Mouse (Mus musculus) hindbrain, embryonic 11.5 days (tissue): Measurements from ENCODE around the gene Dkkl1. TPM values are rescaled to one million over a fixed set of nuclear protein-coding genes. Genes with fewer than 3 reads are reported as not detected.

Source experiments
- ATAC-seq: fragments of 200-750 bp; cut with Nextera tagmentation; 2 replicates; pipeline ENCODE4 v1.8.0; 2017; ENCODE audit warnings: mild to moderate bottlenecking, moderate TSS enrichment, moderate library complexity; ENCODE audit not compliant: low FRiP score
- DNase-seq: peaks from one replicate; pipeline ENCODE4 v3.0.0-alpha.2; 2015; ENCODE audit warnings: low spot score
- H3K27ac ChIP-seq: fragments of 300-500 bp; sonication (generic); 2 replicates; pipeline ENCODE4 v1.5.1; 2014; ENCODE audit warnings: mild to moderate bottlenecking, low read depth, low read length
- H3K27me3 ChIP-seq: fragments of 300-500 bp; sonication (generic); 2 replicates; pipeline ENCODE4 v1.6.1; 2014; ENCODE audit warnings: mild to moderate bottlenecking, low read length, moderate library complexity, mixed read lengths; ENCODE audit not compliant: control insufficient read depth, insufficient read depth
- H3K36me3 ChIP-seq: fragments of 300-500 bp; sonication (generic); 2 replicates; pipeline ENCODE4 v1.6.1; 2014; ENCODE audit warnings: mild to moderate bottlenecking, low read length, moderate library complexity, mixed read lengths; ENCODE audit not compliant: control insufficient read depth, insufficient read depth
- H3K4me1 ChIP-seq: fragments of 300-500 bp; sonication (generic); replicated peaks from 2 replicates; pipeline ENCODE4 v1.6.1; 2014; ENCODE audit warnings: low read length, mixed read lengths; ENCODE audit not compliant: control insufficient read depth, insufficient read depth
- H3K4me2 ChIP-seq: fragments of 300-500 bp; sonication (generic); replicated peaks from 2 replicates; pipeline ENCODE4 v1.6.1; 2014; ENCODE audit warnings: mild to moderate bottlenecking, low read depth, low read length
- H3K4me3 ChIP-seq: fragments of 300-500 bp; sonication (generic); 2 replicates; pipeline ENCODE4 v1.5.1; 2014; ENCODE audit warnings: low read depth, low read length
- H3K9ac ChIP-seq: fragments of 300-500 bp; sonication (generic); 2 replicates; pipeline ENCODE4 v1.6.1; 2014; ENCODE audit warnings: low read depth, low read length
- H3K9me3 ChIP-seq: fragments of 300-500 bp; sonication (generic); 2 replicates; pipeline ENCODE4 v1.6.1; 2016; ENCODE audit warnings: low read length; ENCODE audit not compliant: control insufficient read depth
- WGBS: fragments of 180-500 bp; shearing (Covaris S2); extraction: QIAGEN DNeasy Blood & Tissue Kit; methylation state at CpG from one replicate; pipeline ENCODE4 v1.1.7; 2014; 5-methylcytosine and 5-hydroxymethylcytosine counted together
- polyA plus RNA-seq: library from polyadenylated mRNA; unstranded; fragments of >200 nt; fragmentation: Nextera tagmentation; extraction: Ambion mirVana; gene quantifications from 2 replicates; pipeline ENCODE4 v1.2.1, GENCODE M21; 2014

Dkkl1 gene
- polyA plus RNA-seq, 1 experiment from 2014 or later: 1.6 TPM

GRCm38 (mm10) chr7:45232716-45233465 is 20.9 kb upstream of the Dkkl1 start:
- Histone ChIP-seq H3K36me3 (peaks cover 26% of the 10 kb centered on the region), H3K4me3 (no peak overlapping the region), H3K9ac (no peak overlapping the region), H3K9me3 (no peaks in the 10 kb centered on the region), H3K4me1 (peaks cover 7% of the 10 kb centered on the region), H3K27ac (peak overlapping the region; percentile 0; the same call in 1 of the 2 replicates), H3K4me2 (no peak overlapping the region), H3K27me3 (no peaks in the 10 kb centered on the region)
- ATAC-seq (no peak), DNase-seq (peak; percentile 19)
- WGBS: 70% methylated on average over 13 of the region's 13 CpGs

- H3K4me3 ChIP-seq: no peak overlapping the region
- no peak for DNase-seq
- no peak overlapping the region for H3K4me2 ChIP-seq
- no peak overlapping the region for H3K27ac ChIP-seq
- 88% methylated on average over 11 of the region's 11 CpGs for WGBS
- H3K36me3 ChIP-seq: peaks cover 29% of the 10 kb centered on the region
- no peak overlapping the region for H3K9ac ChIP-seq
- no peaks in the 10 kb centered on the region for H3K27me3 ChIP-seq
- no peaks in the 10 kb centered on the region for H3K9me3 ChIP-seq
- no peak for ATAC-seq
- H3K4me1 ChIP-seq: peaks cover 7% of the 10 kb centered on the region
Observed at GRCm38 (mm10) chr7:45231941-45232340, 20.0 kb upstream of the Dkkl1 start.

- Histone ChIP-seq H3K27me3 (no peaks in the 10 kb centered on the region), H3K4me2 (no peak overlapping the region), H3K4me1 (peaks cover 7% of the 10 kb centered on the region), H3K27ac (no peak overlapping the region), H3K9ac (no peak overlapping the region), H3K36me3 (peaks cover 32% of the 10 kb centered on the region), H3K9me3 (no peaks in the 10 kb centered on the region), H3K4me3 (no peak overlapping the region)
- DNase-seq: no peak
- no peak for ATAC-seq
- 86% methylated on average over 12 of the region's 12 CpGs for WGBS
Observed at GRCm38 (mm10) chr7:45231192-45231591, 19.2 kb upstream of the Dkkl1 start.

- Histone ChIP-seq H3K27me3 (no peaks in the 10 kb centered on the region), H3K36me3 (peaks cover 34% of the 10 kb centered on the region), H3K4me3 (no peak overlapping the region), H3K9me3 (no peaks in the 10 kb centered on the region), H3K4me2 (no peak overlapping the region), H3K4me1 (peaks cover 7% of the 10 kb centered on the region), H3K27ac (no peak overlapping the region), H3K9ac (no peak overlapping the region)
- DNase-seq: no peak
- no peak for ATAC-seq
- WGBS: 87% methylated on average over 7 of the region's 7 CpGs
Observed at GRCm38 (mm10) chr7:45229459-45230203, 17.7 kb upstream of the Dkkl1 start.

GRCm38 (mm10) chr7:45229046-45229445 is 17.1 kb upstream of the Dkkl1 start:
- no peak for DNase-seq
- no peaks in the 10 kb centered on the region for H3K9me3 ChIP-seq
- peaks cover 3% of the 10 kb centered on the region for H3K4me1 ChIP-seq
- ATAC-seq: no peak
- H3K27ac ChIP-seq: no peak overlapping the region
- no peak overlapping the region for H3K4me2 ChIP-seq
- H3K36me3 ChIP-seq: peaks cover 34% of the 10 kb centered on the region
- H3K9ac ChIP-seq: no peak overlapping the region
- H3K4me3 ChIP-seq: no peak overlapping the region
- no peaks in the 10 kb centered on the region for H3K27me3 ChIP-seq
- 93% methylated on average over 8 of the region's 8 CpGs for WGBS

- no peaks in the 10 kb centered on the region for H3K9me3 ChIP-seq
- peaks cover 34% of the 10 kb centered on the region for H3K36me3 ChIP-seq
- no peak overlapping the region for H3K4me3 ChIP-seq
- DNase-seq (no peak), ATAC-seq (no peak)
- H3K4me1 ChIP-seq: no peaks in the 10 kb centered on the region; the same call in 1 of the 2 replicates
- WGBS: 96% methylated on average over 18 of the region's 18 CpGs
- no peaks in the 10 kb centered on the region for H3K27me3 ChIP-seq
- H3K4me2 ChIP-seq: no peak overlapping the region
- H3K9ac ChIP-seq: no peak overlapping the region
- no peak overlapping the region for H3K27ac ChIP-seq
Observed at GRCm38 (mm10) chr7:45228548-45228947, 16.6 kb upstream of the Dkkl1 start.

GRCm38 (mm10) chr7:45226421-45226820 is 14.5 kb upstream of the Dkkl1 start:
- WGBS: 99% methylated on average over 5 of the region's 5 CpGs
- Histone ChIP-seq H3K9me3 (no peaks in the 10 kb centered on the region), H3K9ac (no peak overlapping the region), H3K4me2 (no peak overlapping the region), H3K4me3 (no peak overlapping the region), H3K27ac (no peak overlapping the region), H3K4me1 (no peaks in the 10 kb centered on the region), H3K36me3 (peaks cover 27% of the 10 kb centered on the region), H3K27me3 (no peaks in the 10 kb centered on the region)
- ATAC-seq: no peak
- no peak for DNase-seq

GRCm38 (mm10) chr7:45224826-45225225 is 12.9 kb upstream of the Dkkl1 start:
- no peak overlapping the region for H3K9ac ChIP-seq
- H3K4me2 ChIP-seq: no peak overlapping the region
- no peaks in the 10 kb centered on the region for H3K9me3 ChIP-seq
- no peak overlapping the region for H3K27ac ChIP-seq
- H3K27me3 ChIP-seq: no peaks in the 10 kb centered on the region
- H3K36me3 ChIP-seq: peaks cover 30% of the 10 kb centered on the region
- 97% methylated on average over 7 of the region's 7 CpGs for WGBS
- no peaks in the 10 kb centered on the region for H3K4me1 ChIP-seq
- DNase-seq (no peak), ATAC-seq (no peak)
- H3K4me3 ChIP-seq: no peak overlapping the region

- H3K4me3 ChIP-seq: no peak overlapping the region
- no peaks in the 10 kb centered on the region for H3K27me3 ChIP-seq
- H3K9me3 ChIP-seq: no peaks in the 10 kb centered on the region
- peaks cover 9% of the 10 kb centered on the region for H3K4me1 ChIP-seq
- no peak overlapping the region for H3K9ac ChIP-seq
- H3K27ac ChIP-seq: no peak overlapping the region
- ATAC-seq: no peak
- H3K36me3 ChIP-seq: peaks cover 13% of the 10 kb centered on the region
- WGBS: 80% methylated on average over 2 of the region's 2 CpGs
- H3K4me2 ChIP-seq: no peak overlapping the region
- DNase-seq: no peak
Observed at GRCm38 (mm10) chr7:45221680-45222079, 9.7 kb upstream of the Dkkl1 start.
